Mouse (Mus musculus): ENCODE measurements at regions not wholly inside any gene's neighbourhood (a gene's known extent, or its start where the extent isn't known, plus 50 kb on each side); places are given as distances from the start of the nearest gene placed in this dataset.

GRCm38 (mm10) chr15:60516810-60517209 is 336.8 kb downstream of the Fam84b start:
- H3K4me2 ChIP-seq, result no peak overlapping the region
- no peak for DNase-seq (ENCODE audit: low spot score)
- H3K27ac ChIP-seq (ENCODE audit: low read depth, low read length), result no peak overlapping the region
- H3K27me3 ChIP-seq (replicated peaks; ENCODE audit: control insufficient read depth, insufficient read depth, low read length), result no peaks in the 10 kb centered on the region
- H3K4me3 ChIP-seq (ENCODE audit: low read depth, low read length), result no peak overlapping the region
- no peaks in the 10 kb centered on the region for H3K4me1 ChIP-seq (replicated peaks; ENCODE audit: control insufficient read depth, insufficient read depth, low read length)
- no peak overlapping the region for H3K9ac ChIP-seq (ENCODE audit: low read depth, low read length)
- H3K36me3 ChIP-seq (ENCODE audit: control insufficient read depth, insufficient read depth, low read length), result no peaks in the 10 kb centered on the region
- WGBS, result 80% methylated on average over 2 of the region's 2 CpGs
- no peak for ATAC-seq (replicated peaks; ENCODE audit: low FRiP score)
- no peaks in the 10 kb centered on the region for H3K9me3 ChIP-seq (ENCODE audit: control insufficient read depth, low read length)

GRCm38 (mm10) chr15:60476755-60477310 is 376.7 kb downstream of the Fam84b start:
- no peak for DNase-seq (ENCODE audit: low spot score)
- Histone ChIP-seq H3K9me3 (ENCODE audit: control insufficient read depth, low read length) (no peaks in the 10 kb centered on the region), H3K36me3 (ENCODE audit: control insufficient read depth, insufficient read depth, low read length) (no peaks in the 10 kb centered on the region), H3K27me3 (replicated peaks; ENCODE audit: control insufficient read depth, insufficient read depth, low read length) (no peaks in the 10 kb centered on the region), H3K9ac (ENCODE audit: low read depth, low read length) (no peak overlapping the region), H3K27ac (ENCODE audit: low read depth, low read length) (no peak overlapping the region), H3K4me2 (no peak overlapping the region), H3K4me3 (ENCODE audit: low read depth, low read length) (no peak overlapping the region), H3K4me1 (replicated peaks; ENCODE audit: control insufficient read depth, insufficient read depth, low read length) (no peaks in the 10 kb centered on the region)
- ATAC-seq (replicated peaks; ENCODE audit: low FRiP score), result no peak
- WGBS, result 71% methylated on average over 4 of the region's 4 CpGs

- Histone ChIP-seq H3K27me3 (replicated peaks; ENCODE audit: control insufficient read depth, insufficient read depth, low read length) (no peaks in the 10 kb centered on the region), H3K4me1 (replicated peaks; ENCODE audit: control insufficient read depth, insufficient read depth, low read length) (no peaks in the 10 kb centered on the region), H3K9me3 (ENCODE audit: control insufficient read depth, low read length) (no peaks in the 10 kb centered on the region), H3K9ac (ENCODE audit: low read depth, low read length) (no peak overlapping the region), H3K27ac (ENCODE audit: low read depth, low read length) (no peak overlapping the region), H3K4me2 (no peak overlapping the region), H3K4me3 (ENCODE audit: low read depth, low read length) (no peak overlapping the region), H3K36me3 (ENCODE audit: control insufficient read depth, insufficient read depth, low read length) (no peaks in the 10 kb centered on the region)
- ATAC-seq (replicated peaks; ENCODE audit: low FRiP score), result no peak
- WGBS, result 51% methylated on average over 3 of the region's 3 CpGs
- no peak for DNase-seq (ENCODE audit: low spot score)
These were observed 378.5 kb downstream of the Fam84b start for GRCm38 (mm10) chr15:60475086-60475485.

- Histone ChIP-seq H3K9me3 (ENCODE audit: control insufficient read depth, low read length) (no peaks in the 10 kb centered on the region), H3K27me3 (replicated peaks; ENCODE audit: control insufficient read depth, insufficient read depth, low read length) (no peaks in the 10 kb centered on the region), H3K36me3 (ENCODE audit: control insufficient read depth, insufficient read depth, low read length) (no peaks in the 10 kb centered on the region), H3K27ac (ENCODE audit: low read depth, low read length) (no peak overlapping the region), H3K9ac (ENCODE audit: low read depth, low read length) (no peak overlapping the region), H3K4me3 (ENCODE audit: low read depth, low read length) (no peak overlapping the region), H3K4me2 (no peak overlapping the region), H3K4me1 (replicated peaks; ENCODE audit: control insufficient read depth, insufficient read depth, low read length) (no peaks in the 10 kb centered on the region)
- 67% methylated on average over 1 of the region's 1 CpGs for WGBS
- DNase-seq (ENCODE audit: low spot score) (no peak), ATAC-seq (replicated peaks; ENCODE audit: low FRiP score) (no peak)
These were observed 415.5 kb upstream of the 4933412E24Rik start for GRCm38 (mm10) chr15:60431916-60432315.

GRCm38 (mm10) chr15:60419081-60419480 is 402.7 kb upstream of the 4933412E24Rik start:
- no peaks in the 10 kb centered on the region for H3K27me3 ChIP-seq (replicated peaks; ENCODE audit: control insufficient read depth, insufficient read depth, low read length)
- H3K4me3 ChIP-seq (ENCODE audit: low read depth, low read length), result no peak overlapping the region
- no peaks in the 10 kb centered on the region for H3K36me3 ChIP-seq (ENCODE audit: control insufficient read depth, insufficient read depth, low read length)
- no peak overlapping the region for H3K4me2 ChIP-seq
- no peaks in the 10 kb centered on the region for H3K9me3 ChIP-seq (ENCODE audit: control insufficient read depth, low read length)
- WGBS, result 63% methylated on average over 1 of the region's 1 CpGs
- no peaks in the 10 kb centered on the region for H3K4me1 ChIP-seq (replicated peaks; ENCODE audit: control insufficient read depth, insufficient read depth, low read length)
- no peak overlapping the region for H3K9ac ChIP-seq (ENCODE audit: low read depth, low read length)
- DNase-seq (ENCODE audit: low spot score) (no peak), ATAC-seq (replicated peaks; ENCODE audit: low FRiP score) (no peak)
- H3K27ac ChIP-seq (ENCODE audit: low read depth, low read length), result no peak overlapping the region

- H3K9me3 ChIP-seq (ENCODE audit: control insufficient read depth, low read length), result no peaks in the 10 kb centered on the region
- ATAC-seq (replicated peaks; ENCODE audit: low FRiP score) (no peak), DNase-seq (ENCODE audit: low spot score) (no peak)
- no peak overlapping the region for H3K27ac ChIP-seq (ENCODE audit: low read depth, low read length)
- H3K36me3 ChIP-seq (ENCODE audit: control insufficient read depth, insufficient read depth, low read length), result no peaks in the 10 kb centered on the region
- no peaks in the 10 kb centered on the region for H3K4me1 ChIP-seq (replicated peaks; ENCODE audit: control insufficient read depth, insufficient read depth, low read length)
- H3K4me3 ChIP-seq (ENCODE audit: low read depth, low read length), result no peak overlapping the region
- no peak overlapping the region for H3K9ac ChIP-seq (ENCODE audit: low read depth, low read length)
- WGBS, result 80% methylated on average over 7 of the region's 7 CpGs
- no peak overlapping the region for H3K4me2 ChIP-seq
- H3K27me3 ChIP-seq (replicated peaks; ENCODE audit: control insufficient read depth, insufficient read depth, low read length), result no peaks in the 10 kb centered on the region
These were observed 375.9 kb upstream of the 4933412E24Rik start for GRCm38 (mm10) chr15:60392267-60392666.

GRCm38 (mm10) chr15:60390336-60390735 is 373.9 kb upstream of the 4933412E24Rik start:
- no peak overlapping the region for H3K4me3 ChIP-seq (ENCODE audit: low read depth, low read length)
- ATAC-seq (replicated peaks; ENCODE audit: low FRiP score), result no peak
- WGBS, result 94% methylated on average over 1 of the region's 1 CpGs

GRCm38 (mm10) chr15:60387962-60388361 is 371.5 kb upstream of the 4933412E24Rik start:
- Histone ChIP-seq H3K27ac (ENCODE audit: low read depth, low read length) (no peak overlapping the region), H3K4me1 (replicated peaks; ENCODE audit: control insufficient read depth, insufficient read depth, low read length) (no peaks in the 10 kb centered on the region), H3K9ac (ENCODE audit: low read depth, low read length) (no peak overlapping the region), H3K36me3 (ENCODE audit: control insufficient read depth, insufficient read depth, low read length) (no peaks in the 10 kb centered on the region), H3K27me3 (replicated peaks; ENCODE audit: control insufficient read depth, insufficient read depth, low read length) (no peaks in the 10 kb centered on the region), H3K4me2 (no peak overlapping the region), H3K4me3 (ENCODE audit: low read depth, low read length) (no peak overlapping the region), H3K9me3 (ENCODE audit: control insufficient read depth, low read length) (no peaks in the 10 kb centered on the region)
- DNase-seq (ENCODE audit: low spot score) (no peak), ATAC-seq (replicated peaks; ENCODE audit: low FRiP score) (no peak)
- 67% methylated on average over 2 of the region's 2 CpGs for WGBS

More at GRCm38 (mm10) chr15:60390336-60390735, 373.9 kb upstream of the 4933412E24Rik start:
- no peaks in the 10 kb centered on the region for H3K9me3 ChIP-seq (ENCODE audit: control insufficient read depth, low read length)
- DNase-seq (ENCODE audit: low spot score), result no peak
- H3K4me2 ChIP-seq, result no peak overlapping the region
- H3K27ac ChIP-seq (ENCODE audit: low read depth, low read length), result no peak overlapping the region
- H3K4me1 ChIP-seq (replicated peaks; ENCODE audit: control insufficient read depth, insufficient read depth, low read length), result no peaks in the 10 kb centered on the region
- H3K36me3 ChIP-seq (ENCODE audit: control insufficient read depth, insufficient read depth, low read length), result no peaks in the 10 kb centered on the region
- no peaks in the 10 kb centered on the region for H3K27me3 ChIP-seq (replicated peaks; ENCODE audit: control insufficient read depth, insufficient read depth, low read length)
- no peak overlapping the region for H3K9ac ChIP-seq (ENCODE audit: low read depth, low read length)
